Mouse (Mus musculus): ENCODE measurements around the gene Slc35b4. TPM values are rescaled to one million over a fixed set of nuclear protein-coding genes. Genes with fewer than 3 reads are reported as not detected.

The Slc35b4 gene
- 19.2 TPM for polyA plus RNA-seq (2014; fragmentation: Illumina TruSeq; extraction: RNeasy Lipid Tissue Mini Kit (QIAGEN cat#74804); ENCODE audit: low read depth, low replicate concordance)

DNA sequence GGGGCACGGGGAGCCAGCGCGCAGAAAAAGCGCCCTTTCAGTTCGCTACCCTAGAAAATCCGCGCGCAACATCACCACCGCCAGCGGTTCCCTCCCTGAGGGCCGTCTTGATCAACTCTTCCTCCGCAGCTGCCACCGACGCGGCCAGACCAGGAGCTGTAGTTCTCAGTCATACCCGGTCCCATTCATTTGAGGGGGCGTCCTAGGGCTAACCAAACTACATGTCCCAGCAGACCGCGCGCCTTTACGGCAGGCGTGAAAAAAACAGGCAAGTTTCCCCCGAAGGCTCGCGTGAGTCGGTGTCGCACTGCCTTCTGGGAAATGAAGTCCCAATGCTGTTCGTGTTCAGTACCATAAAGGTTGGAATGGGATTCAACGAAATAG lies at the start of gene Slc35b4:
Gene Slc35b4, minus strand, starts transcription at position 248 of the 384 bp plus-strand sequence.

Other genes with a start within 250 kb of the Slc35b4 start
- 1.3 TPM for gene Lrguk, start 147.7 kb downstream of the Slc35b4 start, polyA plus RNA-seq (2014; fragmentation: Illumina TruSeq; extraction: RNeasy Lipid Tissue Mini Kit (QIAGEN cat#74804); ENCODE audit: low read depth, low replicate concordance)
- gene Akr1b3, start 140.4 kb upstream of the Slc35b4 start, polyA plus RNA-seq (2014; fragmentation: Illumina TruSeq; extraction: RNeasy Lipid Tissue Mini Kit (QIAGEN cat#74804); ENCODE audit: low read depth, low replicate concordance): 261 TPM
- gene Akr1b8, start 177.0 kb upstream of the Slc35b4 start, polyA plus RNA-seq (2014; fragmentation: Illumina TruSeq; extraction: RNeasy Lipid Tissue Mini Kit (QIAGEN cat#74804); ENCODE audit: low read depth, low replicate concordance): 32.2 TPM
- 122 TPM for gene Akr1b10, start 207.1 kb upstream of the Slc35b4 start, polyA plus RNA-seq (2014; fragmentation: Illumina TruSeq; extraction: RNeasy Lipid Tissue Mini Kit (QIAGEN cat#74804); ENCODE audit: low read depth, low replicate concordance)
- 2,659 TPM for gene Akr1b7, start 235.2 kb upstream of the Slc35b4 start, polyA plus RNA-seq (2014; fragmentation: Illumina TruSeq; extraction: RNeasy Lipid Tissue Mini Kit (QIAGEN cat#74804); ENCODE audit: low read depth, low replicate concordance)

All from adrenal gland, adult 10 weeks (tissue).